Mouse (Mus musculus) kidney, adult 8-10 months (tissue): ENCODE measurements at regions not wholly inside any gene's neighbourhood (a gene's known extent, or its start where the extent isn't known, plus 50 kb on each side); places are given as distances from the start of the nearest gene placed in this dataset.
"Not testable (repeated sequence)": the region's sequence is repeated elsewhere in the genome, so short reads cannot be mapped to it uniquely, and the experiment has no call there.

Source experiments
- DNase-seq, 2 experiments: peaks; one replicate each; pipeline ENCODE4 v3.0.0; 2022

DNA sequence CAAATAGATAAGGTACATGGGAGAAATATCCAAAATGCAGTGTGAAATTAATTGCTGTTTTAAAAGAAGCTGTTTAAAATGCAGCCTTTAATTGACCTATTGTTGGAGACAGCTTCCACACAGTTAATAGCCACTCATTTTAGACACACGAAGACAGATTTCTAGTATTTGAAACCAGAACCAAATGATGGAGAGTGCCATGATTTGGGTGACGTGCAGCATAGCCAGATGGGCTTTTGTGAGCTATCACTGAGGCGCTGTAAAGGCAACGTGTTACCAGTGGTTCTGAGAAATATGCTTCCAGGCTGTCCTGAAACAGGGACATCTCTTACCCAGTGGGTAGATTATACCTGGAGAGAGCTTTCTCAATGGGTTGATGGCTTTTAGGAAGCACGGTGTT is 594.4 kb upstream of the Cdh5 start:
- DNase-seq = no peak

DNA sequence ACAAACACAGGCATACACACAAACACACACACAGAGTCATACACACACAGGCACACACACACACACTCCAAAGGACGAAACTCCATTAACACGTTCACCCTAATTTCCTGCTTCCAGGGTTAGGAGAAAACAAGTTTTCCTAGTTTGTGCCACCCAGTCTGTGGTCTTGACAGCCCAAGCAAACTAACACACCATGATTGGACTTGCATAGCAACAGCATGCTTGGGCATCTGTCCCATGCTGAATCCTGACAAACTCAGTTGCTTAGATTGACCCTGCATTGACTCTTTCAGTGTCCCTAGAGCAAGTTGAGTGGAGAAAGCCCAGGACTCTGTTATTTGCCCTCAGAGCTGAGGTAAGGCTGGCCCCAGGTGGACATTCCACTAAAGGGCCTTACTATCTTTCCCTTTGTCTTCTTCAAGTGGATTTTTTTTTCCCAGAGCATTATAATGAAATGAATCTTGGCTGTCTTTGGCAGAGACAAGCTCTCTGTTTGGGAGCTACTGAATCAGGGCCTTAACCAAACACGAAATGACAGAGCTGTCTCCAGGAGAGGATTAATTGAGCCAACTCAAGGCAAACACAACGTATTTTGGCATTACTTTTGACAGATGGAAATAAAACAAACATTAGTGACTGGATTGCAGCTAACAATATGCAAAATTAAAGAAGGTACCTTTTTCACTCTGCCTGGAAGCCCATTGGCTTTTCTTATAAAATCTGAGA is 581.1 kb upstream of the Cdh5 start:
- DNase-seq = no peak

DNA sequence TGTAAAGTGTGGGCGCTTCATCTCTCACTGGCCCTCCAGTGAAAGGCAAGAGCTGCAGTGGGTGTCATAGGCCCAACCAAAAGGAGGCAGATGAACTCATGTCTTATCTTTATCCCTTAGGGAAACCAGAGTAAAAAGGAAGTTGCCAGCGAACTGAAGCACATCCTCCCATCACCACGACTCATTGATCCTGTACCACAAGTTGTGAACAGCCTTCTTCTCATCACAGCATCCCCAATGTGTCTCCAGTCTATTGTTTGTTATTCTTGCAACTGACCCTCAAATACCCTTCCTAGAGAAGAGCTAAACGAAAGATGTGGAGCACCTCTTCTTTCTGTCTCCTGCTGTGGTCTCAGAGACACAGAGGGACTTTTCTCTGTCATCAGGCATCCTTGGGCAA is 570.5 kb upstream of the Cdh5 start:
- no peak for DNase-seq

DNA sequence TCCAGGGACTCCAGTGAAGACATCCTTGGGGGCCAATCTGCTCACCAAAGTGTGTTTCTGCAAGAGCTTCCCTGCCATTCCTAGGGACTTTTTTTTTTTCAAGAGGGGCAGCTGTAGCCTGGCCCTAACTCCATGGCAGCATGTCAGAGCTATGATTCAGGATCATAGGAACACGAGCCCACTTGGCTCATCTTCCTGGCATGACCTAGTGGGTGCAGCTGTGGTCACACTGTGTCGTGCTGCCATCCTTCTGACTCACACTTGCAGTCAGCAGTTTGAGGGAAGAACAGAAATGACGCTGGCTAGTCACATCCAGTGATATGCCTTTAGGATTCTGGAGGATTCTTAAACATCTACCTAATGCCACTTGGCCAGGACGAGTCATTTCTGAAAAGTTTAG is 566.5 kb upstream of the Cdh5 start:
- DNase-seq = no peak

DNA sequence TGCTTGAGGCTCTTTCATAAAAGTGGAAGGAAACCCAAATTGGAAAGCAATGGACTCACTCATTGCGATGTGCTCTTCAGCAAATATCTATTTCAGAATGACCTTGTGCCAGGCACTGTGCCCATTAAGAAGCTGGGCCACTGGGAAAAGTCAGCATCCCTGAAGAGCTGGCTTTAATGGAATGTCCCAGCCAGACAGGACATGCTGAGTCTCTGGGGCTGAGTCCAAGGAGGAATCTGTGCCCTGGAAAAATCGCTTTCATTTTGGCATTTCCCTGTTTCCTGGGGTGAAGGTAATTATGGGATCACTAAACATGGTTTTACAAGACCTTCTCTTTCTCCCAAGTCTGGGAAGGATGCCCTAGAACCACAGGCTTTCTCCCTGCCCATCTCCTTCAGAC is 564.6 kb upstream of the Cdh5 start:
- no peak for DNase-seq

DNA sequence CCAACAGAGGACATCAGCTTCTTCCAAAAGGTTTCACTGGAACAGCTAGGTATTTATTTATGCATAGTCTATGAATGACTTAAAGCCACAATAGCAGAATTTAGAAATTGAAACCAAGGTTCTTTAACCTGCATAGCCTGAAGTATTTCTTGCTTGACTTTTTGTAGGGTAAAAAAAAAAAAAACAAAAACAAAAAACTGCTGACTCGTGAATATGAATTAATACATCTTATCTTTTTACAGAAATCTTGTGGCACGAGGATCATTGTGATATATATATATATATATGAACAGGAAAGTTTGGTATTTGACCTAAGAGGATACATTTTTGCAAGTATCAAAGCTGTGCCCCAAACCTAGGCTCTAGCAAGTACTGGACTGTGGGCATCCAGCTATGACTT is 559.5 kb upstream of the Cdh5 start:
- DNase-seq = no peak

DNA sequence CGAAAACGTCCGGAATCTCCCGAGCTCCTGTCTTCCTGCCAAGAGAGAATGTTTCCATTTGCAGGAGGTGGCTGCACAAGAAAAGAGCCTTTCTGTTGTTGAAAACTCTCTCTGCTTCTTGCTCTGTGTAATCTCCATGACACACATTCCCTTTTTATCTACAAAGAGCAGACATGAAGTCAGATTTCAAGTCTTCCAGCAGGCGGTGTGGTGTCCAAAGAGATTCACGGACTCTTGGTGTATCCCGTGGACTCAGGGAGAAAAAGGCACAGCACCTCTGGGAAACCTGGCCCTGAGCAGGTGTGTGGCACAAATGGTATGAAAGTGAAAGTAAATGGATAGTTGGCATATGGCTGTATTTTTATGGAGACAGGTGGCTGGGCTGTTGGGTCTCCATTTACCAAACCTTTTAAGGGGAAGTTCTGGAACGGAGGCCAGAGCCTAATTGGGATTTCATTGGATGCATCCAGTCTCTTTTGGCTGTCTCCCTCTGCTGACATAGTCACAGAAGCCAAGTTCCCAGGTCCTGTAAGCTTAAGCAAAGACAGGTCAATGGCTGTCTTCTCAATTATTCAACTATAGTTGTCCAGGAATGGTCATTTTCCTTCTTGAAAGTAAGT is 549.4 kb upstream of the Cdh5 start:
- no peak for DNase-seq

DNA sequence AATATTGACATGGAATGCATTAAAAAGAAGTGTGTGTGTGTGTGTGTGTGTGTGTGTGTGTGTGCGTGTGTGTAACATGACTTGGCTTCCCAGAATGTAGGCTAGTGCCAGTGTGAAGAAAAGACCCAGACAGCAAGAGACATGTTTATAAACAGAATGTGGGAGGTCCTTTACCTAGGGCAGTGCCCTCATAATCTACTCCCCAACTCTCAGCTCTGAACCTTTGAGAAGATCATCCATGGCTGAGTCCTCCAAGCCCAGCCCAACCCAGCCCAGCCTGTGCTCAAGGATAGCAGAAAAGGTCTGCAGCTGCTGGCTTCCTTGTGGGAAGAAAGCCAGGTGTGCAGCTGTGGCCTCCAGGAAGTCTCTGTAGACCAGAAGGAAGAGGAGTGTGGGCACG is 539.8 kb upstream of the Cdh5 start:
- DNase-seq = no peak

DNA sequence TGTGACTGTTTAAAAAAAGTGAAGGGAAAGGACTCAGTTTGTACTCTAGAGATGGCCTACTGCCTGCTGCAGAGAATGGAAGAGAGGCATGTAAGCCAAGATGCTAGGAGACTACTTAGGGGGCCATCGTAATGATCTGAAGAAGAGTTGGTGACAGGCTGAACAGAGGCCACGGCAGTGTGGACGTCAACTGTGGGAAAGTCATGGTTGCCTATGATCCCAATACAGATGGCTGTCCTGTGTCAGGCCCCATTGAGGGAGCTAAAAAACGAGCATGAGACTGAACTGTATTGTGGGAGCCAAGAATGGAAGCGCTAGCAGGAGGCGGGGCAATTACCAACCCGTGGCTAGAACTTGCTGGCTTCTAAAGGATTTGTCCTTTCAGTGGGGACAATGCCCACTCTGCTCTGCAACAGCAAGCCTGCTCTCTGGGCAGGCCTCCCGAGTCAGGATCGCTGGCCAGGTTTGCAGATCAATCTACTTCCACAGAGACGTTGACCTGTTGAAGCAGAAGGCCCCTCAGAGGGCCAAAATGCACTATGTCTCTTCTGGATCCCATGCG is 530.5 kb upstream of the Cdh5 start:
- no peak for DNase-seq

DNA sequence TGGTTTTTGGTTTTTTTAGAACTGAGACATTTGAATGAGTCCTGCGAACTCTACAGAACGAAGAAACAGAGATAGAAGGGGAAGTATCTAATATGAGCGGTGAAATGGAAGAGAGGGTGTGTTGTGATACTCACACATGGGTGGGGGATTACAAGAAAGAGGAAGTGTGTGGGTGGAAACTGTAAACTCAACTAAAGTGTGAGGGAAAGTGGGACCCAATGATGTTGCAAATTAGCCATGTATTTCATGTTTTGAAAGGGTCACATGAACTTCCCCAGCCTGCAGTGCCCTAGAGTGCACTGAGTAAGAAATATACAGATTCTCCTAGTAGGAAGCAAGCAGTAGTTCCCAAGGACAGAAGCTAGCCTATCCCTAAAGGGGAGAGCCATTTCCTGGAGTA is 524.3 kb upstream of the Cdh5 start:
- no peak for DNase-seq

DNA sequence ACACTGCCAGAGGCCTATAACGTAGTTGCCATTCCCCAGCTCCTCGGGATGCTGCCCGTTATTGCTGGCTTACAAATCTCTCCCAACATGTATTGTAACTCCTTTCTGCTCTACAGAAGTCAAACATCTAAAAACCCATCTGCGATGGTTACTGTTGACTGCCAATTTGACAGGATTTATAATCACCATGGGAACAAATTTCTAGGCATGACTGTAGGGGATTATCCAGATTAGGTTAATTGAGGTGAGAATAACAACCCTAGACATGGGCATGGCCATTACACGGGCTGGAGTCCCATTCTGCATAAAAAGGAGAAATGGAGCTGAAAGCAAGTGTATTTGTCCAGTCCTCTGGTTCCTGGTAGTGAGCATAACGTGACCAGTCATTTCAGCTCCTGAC is 523.4 kb upstream of the Cdh5 start:
- DNase-seq = no peak

DNA sequence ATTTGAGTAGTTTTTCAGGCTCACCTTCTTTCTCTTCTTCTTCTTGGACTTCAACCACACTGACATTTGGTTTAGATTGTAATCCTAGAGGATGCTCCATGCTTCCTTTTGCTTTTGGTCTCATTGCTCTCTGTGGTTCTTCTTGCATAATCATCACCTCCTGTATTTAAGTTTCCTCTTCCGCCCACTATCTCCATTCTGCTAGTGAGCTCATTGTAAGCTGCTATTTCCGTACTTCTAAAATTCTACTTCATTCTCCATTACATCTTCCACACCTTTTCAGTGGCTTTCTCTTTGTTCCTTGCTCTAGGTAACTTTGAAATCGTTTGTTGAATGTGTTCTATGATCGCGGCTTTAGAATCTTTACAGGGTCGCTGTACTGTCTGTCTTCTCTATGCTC is 493.1 kb upstream of the Cdh5 start:
- no peak for DNase-seq

DNA sequence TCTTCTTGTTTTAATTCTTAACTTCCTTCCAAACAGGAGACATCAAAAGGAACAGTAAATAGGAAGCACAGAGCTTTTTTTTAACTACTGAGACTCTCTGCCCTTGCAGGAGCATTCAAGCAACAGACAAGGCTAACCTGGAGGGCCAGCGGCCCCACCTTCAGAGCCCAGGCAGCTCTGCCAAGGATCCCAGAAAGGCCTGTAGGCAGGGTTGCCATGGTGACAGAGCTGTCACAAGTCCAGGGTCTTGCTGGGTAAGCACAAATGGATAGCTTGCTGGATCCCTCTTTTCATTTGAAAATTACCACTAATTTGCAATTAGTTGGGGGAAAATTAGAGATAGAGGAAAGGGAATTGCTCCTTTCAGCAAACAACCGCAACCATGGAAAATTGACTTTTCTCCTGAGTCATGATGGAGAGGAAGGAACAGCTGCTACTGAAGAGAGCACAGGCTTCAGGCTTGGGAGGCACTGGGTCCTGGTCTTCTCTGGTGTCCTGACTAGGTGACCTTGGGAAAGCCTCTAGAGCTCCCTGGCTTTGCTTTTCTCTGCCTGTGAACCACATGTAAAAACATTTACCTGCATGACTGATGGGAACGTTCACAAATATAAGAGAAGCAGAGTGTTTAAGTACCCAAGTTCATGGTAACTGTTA is 477.5 kb upstream of the Cdh5 start:
- no peak for DNase-seq

DNA sequence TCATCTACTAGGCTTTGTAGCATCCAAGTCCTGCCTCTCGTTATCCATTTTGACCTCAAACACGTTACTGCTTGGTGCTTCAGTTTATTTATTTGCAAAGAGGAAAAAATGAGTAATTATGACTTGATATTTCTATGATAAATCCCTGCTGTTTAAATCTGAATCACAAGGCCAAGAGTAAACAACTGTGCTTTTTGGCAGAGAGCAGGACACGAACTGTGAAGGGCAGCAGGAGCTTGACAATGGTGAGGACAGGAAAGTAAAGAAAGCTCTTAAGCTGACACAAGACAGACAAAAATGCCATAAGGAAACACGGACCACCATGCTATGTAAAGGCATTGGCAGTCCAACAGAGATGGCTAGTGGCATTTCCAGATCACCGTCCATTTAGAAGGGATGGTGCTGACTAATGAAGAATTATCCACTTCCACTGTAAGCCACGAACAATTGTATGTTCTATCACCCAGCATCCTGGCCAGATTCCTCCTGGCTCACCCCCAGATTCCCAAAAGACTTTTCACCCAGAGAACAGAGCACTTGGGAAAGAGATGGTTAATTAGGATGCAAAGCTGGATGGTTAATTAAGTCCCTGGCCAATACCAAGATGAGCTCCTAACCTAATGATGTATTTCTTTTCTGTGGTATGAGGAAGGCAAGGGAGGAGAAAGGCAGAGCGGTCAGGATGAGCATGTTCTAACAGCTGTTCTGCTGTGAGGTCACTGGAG is 476.1 kb upstream of the Cdh5 start:
- DNase-seq = no peak

DNA sequence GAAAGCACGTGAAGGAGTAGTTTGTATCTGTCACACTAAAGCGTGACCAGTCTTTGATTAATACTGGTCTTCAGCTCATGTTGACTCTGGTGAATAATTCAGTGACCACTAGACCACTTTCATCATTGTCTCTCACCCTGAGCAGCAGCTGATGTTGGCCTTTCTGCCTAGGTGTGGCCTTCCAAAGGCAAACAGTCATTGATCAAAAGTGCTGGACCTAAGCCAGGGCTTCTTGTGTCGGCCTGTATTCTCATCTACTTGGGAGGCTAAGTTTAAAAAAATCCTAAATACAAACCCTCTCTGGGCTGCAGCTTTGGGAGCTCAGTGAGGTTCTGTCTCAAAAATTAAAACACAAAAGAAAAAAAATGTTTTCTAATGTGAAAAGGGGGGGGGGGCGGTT is 475.0 kb upstream of the Cdh5 start:
- DNase-seq = no peak

DNA sequence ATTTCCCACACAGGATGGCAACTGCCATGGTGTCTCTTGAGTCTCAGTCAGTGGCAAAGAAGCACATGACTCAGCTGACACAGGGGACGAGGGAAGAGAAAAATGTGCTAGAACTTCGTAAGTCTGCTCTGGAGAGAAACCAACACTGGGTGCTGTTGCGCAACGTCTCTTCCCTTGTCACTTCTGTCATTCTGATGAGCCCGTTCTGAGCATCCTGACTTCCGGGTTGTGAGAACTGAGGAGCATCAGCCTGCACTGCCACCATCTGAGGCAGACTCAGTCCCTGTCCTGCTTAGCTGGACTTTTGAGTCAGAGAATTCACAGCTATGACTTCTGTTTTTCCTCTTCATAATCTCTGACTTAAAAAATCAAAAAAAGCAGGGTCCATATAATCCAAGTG is 468.9 kb upstream of the Cdh5 start:
- no peak for DNase-seq

DNA sequence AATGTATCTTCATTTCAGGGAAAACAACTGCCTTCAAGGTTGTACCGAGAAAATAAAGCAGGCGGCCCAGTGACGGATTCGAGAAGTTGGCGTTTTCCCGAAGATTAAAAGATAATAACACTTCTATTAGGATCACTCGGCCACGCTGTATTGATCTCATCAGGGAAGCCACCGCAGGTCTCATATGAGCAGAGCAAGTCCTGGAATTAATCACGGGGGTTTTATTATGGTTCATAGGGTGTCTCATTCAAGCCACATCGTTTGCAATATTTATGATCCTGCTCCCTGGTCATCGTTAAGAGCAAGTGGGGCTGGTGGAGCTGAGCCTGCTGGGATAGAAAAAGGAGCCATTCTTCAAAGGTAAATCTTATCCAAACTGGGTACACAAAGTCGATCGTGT is 466.5 kb upstream of the Cdh5 start:
- no peak for DNase-seq

DNA sequence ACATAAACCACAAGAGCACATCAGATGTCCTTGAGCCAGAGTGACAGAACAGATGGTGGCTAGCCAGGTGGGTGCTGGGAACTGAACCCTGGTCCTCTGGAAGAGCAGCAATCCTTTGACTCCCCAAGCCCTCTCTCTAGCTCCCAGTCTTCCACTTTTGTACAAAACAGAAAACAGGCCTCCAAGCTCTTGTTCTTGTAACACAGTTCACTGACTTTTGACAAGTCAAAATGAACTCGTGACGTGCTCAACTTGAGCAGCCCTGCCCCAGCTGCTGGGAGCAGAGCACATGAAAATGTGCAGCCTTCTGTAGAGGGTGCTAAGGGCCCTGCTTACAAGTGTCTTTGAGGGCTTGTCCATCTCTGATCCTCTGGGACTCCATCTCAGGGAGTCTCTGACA is 457.8 kb upstream of the Cdh5 start:
- no peak for DNase-seq

DNA sequence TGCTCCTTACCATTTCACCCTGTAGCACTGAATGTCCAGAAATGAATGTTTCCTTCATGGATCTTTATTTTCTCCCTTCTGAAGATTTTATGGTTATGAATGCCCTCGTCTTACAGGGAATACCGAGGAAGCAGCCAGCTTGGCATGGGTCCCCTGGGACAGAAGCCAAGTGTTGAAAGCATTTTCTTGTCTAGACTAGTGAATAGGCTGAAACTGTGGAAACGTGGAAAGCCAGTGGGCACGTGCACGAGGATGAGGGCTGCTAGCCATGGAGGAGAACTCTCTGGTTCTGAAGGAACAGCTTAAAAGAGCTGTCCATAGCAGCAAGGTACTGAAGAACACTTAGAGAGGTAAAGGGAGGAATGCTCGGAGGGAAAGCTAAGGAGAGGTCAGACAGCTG is 457.3 kb upstream of the Cdh5 start:
- no peak for DNase-seq

DNA sequence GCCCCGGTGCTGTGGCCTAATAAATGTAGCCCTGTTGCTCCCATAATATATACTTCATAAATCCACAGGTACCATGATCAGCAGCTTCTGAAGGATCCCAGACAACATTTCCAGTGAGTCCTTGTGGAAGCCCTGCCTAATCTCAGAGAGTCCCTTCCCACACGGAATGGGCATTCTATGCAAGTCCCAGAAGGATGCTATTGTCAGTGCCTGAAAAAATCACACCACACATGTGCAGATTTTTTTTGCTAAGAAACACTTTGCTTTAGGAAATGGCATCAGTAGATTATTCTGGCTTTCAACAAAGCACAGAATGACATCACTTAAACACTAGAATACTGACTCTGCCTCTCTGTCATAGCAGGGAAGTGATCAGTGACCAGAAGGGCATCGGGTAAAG is 456.6 kb upstream of the Cdh5 start:
- DNase-seq = no peak

DNA sequence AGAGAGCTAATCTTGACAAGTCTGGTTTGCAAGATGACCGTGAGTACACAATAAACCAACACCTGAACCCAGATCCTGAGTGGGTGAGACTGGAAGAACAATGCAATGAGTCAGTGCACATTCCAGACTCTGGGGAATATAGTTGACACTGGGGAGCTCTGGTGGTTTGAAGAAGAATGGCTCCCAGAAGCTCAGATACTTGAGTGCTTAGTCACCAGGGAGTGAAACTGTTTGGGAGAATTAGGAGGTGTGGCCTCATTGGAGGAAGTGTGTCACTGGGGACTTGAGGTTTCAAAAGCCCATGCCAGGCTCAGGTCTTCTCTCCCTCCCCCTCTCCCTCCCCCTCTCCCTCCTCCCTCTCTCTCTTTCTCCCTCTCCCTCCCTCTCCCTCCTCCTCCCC is 436.6 kb upstream of the Cdh5 start:
- DNase-seq = no peak

DNA sequence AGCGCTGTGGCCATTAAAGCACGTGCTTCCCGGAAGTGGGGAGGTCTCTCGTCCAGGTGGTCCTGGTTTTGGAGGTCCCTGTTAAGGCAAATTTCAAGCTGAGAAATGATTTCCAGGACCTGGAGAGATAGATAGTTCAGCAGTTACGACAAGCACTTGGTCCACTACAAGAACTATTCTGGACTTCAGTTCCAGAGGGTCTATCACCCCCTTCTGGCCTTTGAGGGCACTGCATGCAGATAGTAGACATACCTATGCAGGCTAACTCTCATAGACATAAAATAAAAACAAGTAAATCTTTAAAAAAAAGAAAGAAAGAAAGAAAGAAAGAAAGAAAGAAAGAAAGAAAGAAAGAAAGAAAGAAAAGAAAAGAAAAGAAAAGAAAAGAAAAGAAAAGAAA is 415.2 kb upstream of the Cdh5 start:
- not testable (repeated sequence) for DNase-seq

DNA sequence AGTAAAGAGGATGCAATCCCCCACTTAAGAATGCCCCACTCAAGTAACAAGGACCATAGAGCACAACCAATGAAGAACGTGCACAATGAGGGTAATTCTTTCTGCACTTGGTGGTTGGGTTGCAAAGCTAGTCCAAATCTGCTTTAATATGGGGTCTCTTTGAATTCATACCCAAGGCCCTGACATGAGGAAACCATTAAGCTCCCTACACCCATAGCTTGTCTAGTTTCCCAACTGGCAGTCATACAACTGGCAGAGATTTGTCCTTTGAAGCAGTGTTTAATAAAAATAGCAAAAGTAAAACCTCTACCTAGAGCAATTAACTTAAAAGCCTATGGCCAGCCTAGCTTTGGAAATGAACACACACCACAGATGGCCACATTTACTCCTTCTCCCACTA is 411.0 kb upstream of the Cdh5 start:
- DNase-seq = no peak

DNA sequence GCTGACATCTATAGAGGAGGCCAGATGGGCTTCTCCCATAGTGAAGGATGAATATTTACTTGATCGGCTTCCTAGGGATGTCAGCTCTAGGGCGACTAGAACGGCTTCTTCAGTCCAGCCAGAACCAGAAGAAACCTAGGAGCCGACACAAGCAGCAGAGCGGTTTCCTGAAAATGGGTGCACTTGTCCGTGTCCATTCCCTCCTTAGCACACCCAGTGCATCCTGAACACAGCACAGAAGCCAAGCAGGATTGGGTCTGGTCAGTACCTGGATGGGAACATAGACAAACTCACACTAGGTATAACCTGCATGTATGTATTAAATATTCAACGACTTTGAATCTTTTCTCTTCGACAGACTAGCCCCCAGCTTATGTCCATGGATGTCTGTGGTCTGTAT is 407.9 kb upstream of the Cdh5 start:
- DNase-seq = no peak
